Mouse (Mus musculus) v-Abl transformed pro-B cells (cell line): Measurements from ENCODE around the gene U2af2.

ENCODE experiments used
- in situ Hi-C, 2 experiments: fragments of 400-800 bp; cut with MboI; formaldehyde crosslinking; loops; one replicate each; pipeline ENCODE4 v1.15.1; 2025; ENCODE audit not compliant: unreplicated experiment in 2 of 2

U2af2 gene

GRCm38 (mm10) chr7:5033818-5034217 lies 28.1 kb upstream of the U2af2 start, which contains the start of gene 4632433K11Rik:
TSS of gene 4632433K11Rik (plus strand) at chr7:5034118.
- in situ Hi-C loops: loop anchor here in 1 of 2 experiments (10.0 to 25.0 kb wide), 2 partner anchors 1121 to 1747 kb away; partner anchors contain the start of genes Myadm, Prkcg and Zfp787

DNA sequence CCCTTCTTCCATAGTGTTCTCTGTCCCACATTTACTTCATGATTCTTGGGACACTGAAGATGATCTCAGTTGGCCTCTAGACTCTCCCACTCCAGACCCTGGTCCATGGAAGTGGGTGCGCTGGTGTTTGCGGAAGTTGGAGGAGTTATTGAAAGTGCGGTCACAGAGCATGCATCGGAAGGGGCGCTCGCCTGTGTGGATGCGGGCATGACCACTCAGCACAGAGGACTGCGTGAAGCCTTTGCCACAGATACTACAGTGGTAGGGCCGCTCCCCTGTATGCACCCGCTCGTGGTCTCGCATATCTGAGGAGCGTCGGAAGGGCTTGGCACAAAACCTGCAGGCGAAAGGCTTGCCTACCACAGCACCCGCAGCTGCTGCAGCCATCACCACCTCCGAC lies 26.3 kb upstream of the U2af2 start:
- in situ Hi-C loops: loop anchor here in 1 of 2 experiments (10.0 to 25.0 kb wide), 2 partner anchors 1119 to 1748 kb away; partner anchors contain the start of genes Myadm, Prkcg and Zfp787

DNA sequence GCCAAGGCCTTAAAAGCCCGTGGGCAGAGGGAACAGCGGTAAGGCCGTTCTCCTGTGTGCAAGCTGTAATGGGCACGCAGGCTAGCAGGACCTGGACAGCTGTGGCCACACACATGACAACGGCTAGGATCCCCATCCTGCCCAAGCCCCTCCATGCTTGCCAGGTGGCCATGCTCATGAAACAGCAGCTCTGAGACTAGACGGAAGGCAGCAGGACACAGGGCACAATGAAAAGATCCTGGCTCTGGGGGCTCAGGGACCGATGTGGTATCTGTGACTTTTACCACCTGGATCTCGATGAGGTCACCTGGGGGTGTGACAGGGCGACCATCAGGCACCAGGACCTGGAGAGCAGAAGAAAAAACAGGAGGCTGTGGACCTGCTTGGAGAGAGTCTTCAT lies 25.8 kb upstream of the U2af2 start:
- in situ Hi-C loops: loop anchor here in 1 of 2 experiments (10.0 to 25.0 kb wide), 2 partner anchors 1119 to 1749 kb away; partner anchors contain the start of genes Myadm, Prkcg and Zfp787

DNA sequence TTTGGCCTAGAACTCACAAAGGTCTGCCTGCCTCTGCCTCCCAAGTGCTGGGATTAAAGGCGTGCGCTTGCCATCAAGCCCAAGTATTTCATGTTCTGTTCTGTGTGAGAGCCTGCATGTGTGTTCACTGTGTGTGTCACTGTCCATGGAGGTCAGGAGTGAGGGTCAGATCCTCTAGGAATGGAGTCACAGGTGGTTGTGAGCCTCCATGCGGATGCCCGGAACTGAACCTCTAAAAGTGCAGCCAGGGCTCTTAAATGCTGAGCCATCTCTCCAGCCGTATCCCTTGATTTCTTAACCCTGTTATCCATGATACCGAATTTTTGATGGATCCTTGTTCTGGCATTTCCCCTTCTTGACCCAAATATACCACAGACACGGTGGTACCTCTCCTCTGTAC lies 24.9 kb upstream of the U2af2 start:
- in situ Hi-C loops: loop anchor here in 1 of 2 experiments (10.0 to 25.0 kb wide), 2 partner anchors 1118 to 1750 kb away; partner anchors contain the start of genes Myadm, Prkcg and Zfp787

DNA sequence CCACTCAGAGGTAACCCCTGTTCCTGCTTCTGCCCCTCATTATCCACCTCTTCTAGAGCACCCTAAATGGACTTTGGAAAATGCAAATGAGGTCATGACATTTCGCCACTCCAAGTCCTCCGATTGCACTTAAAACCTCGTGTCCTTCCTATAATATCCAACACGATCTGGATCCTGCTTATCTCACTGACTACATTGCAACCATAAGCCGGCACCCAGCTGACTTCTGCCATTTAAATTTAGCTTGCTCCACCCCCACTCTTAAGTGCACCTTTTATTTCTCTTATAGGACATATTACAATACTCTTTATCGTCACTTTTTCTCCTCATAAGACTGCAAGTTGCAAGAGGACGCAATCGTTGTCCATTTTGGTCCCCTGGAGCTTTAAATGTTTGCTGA lies 24.5 kb upstream of the U2af2 start:
- in situ Hi-C loops: loop anchor here in 1 of 2 experiments (10.0 to 25.0 kb wide), 2 partner anchors 1117 to 1750 kb away; partner anchors contain the start of genes Myadm, Prkcg and Zfp787

DNA sequence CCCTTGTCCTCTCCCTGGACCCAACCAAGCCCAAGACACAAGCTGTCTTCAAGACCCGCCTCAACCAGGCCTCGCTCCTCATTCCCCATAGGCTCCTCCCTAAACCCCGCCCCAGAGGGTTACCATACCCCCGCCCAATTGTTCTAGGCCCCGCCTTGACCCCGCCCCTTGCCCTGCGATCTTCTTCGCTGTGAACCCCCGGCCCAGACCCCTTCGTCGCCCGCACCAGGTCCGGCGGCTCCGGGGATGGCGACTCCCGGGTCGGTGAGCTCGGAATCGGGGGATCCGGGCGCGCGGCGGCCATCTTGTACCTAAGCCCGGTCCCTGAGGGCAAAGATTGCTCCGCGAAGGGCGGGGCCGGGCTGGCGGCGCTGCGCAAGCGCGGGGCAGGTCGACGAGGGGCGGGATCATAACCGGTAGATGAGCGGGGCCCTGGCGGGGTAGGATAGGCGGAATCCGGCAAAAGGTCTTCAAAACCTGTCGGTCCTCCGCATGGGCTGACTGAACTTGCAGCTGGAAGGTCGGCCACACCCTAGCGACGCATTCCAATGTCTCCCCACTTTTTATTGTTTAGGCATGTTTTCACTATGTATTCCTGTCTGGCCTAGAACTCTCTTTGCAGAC lies 23.7 kb upstream of the U2af2 start, which contains the start of gene Zfp784:
Gene Zfp784 (minus strand): TSS at position 338 of the 624 bp plus-strand sequence.
- in situ Hi-C loops: loop anchor here in 1 of 2 experiments (10.0 to 25.0 kb wide), 2 partner anchors 1117 to 1751 kb away; partner anchors contain the start of genes Myadm, Prkcg and Zfp787

- in situ Hi-C loops: loop anchor here in 1 of 2 experiments (10.0 to 25.0 kb wide), 2 partner anchors 1116 to 1752 kb away; partner anchors contain the start of genes Myadm, Prkcg and Zfp787
These were observed 23.0 kb upstream of the U2af2 start for GRCm38 (mm10) chr7:5038940-5039339.

DNA sequence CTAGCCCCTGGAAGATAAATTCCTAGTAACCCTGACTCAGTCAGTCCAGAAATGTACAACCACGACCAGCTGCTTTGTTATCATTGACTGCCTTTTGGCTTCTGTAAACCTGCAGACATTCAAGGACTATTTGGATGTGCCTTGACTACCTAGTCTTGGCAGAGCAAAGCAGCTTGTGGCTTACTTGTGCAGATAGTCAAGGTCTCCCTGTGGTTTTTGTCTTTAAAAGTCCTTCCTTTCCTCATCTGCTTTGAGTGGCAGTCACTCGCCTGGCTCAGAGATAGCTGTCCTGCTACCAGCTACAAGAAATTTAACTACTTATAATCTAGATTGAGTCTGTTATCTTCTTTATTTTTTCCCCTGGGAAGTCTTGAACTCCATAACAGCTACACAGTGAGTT lies 17.0 kb upstream of the U2af2 start:
- in situ Hi-C loops: loop anchor here (5.0 to 25.0 kb wide), 3 partner anchors 103 to 1758 kb away; partner anchors contain the start of genes Galp (in 2 of the 2), Myadm (in 1 of the 2) and Prkcg (in 1 of the 2)

DNA sequence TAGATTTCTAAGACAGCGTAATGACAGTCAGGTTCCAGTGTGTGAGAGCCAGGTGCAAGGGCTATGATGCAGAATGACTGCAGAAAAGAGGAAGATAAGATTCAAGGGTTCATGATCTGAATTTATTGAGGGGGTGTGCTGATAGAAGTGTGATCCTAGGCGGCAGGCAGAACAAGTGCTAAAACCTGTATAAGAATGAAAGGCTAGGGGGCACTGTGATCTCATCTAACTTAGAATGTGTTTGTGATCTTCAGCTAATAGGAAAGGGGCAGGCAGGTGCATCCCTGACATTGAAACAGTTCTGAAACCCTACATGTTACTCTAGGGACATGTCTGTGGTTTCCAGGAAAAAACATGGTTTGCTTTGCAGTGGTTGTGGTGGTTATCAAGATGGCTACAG lies 15.8 kb upstream of the U2af2 start:
- in situ Hi-C loops: loop anchor here (5.0 to 25.0 kb wide), 3 partner anchors 104 to 1759 kb away; partner anchors contain the start of genes Galp (in 2 of the 2), Myadm (in 1 of the 2) and Prkcg (in 1 of the 2)

GRCm38 (mm10) chr7:5047313-5047712 lies 14.6 kb upstream of the U2af2 start:
- in situ Hi-C loops: loop anchor here (5.0 to 25.0 kb wide), 3 partner anchors 105 to 1760 kb away; partner anchors contain the start of genes Galp (in 2 of the 2), Myadm (in 1 of the 2) and Prkcg (in 1 of the 2)

DNA sequence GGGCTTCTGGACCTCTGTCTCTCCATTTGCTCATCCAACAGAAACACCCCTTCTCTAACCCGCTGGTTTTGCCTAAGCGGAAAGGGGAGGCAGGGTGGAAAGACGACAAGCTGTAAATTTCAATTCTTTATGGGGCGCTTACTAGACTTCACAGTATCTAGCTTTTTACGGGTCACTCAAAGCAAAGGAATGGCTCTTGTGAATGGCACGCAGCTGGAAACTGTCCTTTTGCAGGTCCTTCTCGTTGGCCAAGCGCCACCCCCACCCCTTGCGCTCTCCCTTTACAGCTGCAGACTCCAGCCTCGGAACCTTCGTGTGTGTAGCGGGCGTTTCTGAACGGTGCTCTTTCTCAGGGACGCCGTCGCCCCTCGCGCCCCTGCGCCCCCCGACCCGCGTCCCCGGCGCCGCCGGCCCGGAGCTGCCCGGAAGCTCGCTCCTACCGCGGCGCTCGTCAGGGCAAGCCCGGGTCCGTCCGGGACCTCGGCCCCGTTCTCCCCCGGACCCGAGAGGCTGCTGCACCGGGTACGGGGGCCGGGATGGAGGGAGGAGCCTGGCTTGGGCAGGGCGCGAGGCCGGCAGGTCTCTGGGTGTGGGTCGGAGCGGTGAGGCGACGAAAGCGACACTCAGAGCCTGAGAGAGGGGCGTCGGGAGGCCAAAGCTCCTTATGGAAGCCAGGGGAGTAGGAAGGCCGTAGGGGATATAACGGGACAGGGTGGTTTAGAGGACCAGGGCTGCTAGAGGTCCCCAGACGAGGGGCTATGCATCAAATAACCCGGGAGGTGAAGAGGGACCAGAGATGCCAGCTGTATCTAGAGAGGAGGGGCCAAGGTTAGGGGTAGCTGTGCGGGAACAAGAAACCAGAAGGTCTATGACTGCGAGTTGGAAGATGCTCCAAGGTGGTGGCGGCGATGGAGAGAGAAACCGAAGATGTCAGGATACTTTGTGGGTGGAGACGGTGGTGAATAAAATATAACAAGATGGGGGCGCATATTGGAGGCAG lies 10.4 kb upstream of the U2af2 start, which contains the start of gene Zfp580:
Gene Zfp580 (plus strand): TSS at position 346 of the 1,000 bp plus-strand sequence.
- in situ Hi-C loops: loop anchor here (10.0 to 25.0 kb wide), 2 partner anchors 389 to 507 kb away; partner anchors contain the start of genes Ppp6r1 (in 1 of the 2) and Syt5 (in 1 of the 2)

GRCm38 (mm10) chr7:5052438-5052837 lies 9.5 kb upstream of the U2af2 start:
- in situ Hi-C loops: loop anchor here (10.0 to 25.0 kb wide), 2 partner anchors 390 to 508 kb away; partner anchors contain the start of genes Ppp6r1 (in 1 of the 2) and Syt5 (in 1 of the 2)

- in situ Hi-C loops: loop anchor here (10.0 to 25.0 kb wide), 2 partner anchors 391 to 508 kb away; partner anchors contain the start of genes Ppp6r1 (in 1 of the 2) and Syt5 (in 1 of the 2)
These were observed 9.0 kb upstream of the U2af2 start for GRCm38 (mm10) chr7:5052931-5053343.

DNA sequence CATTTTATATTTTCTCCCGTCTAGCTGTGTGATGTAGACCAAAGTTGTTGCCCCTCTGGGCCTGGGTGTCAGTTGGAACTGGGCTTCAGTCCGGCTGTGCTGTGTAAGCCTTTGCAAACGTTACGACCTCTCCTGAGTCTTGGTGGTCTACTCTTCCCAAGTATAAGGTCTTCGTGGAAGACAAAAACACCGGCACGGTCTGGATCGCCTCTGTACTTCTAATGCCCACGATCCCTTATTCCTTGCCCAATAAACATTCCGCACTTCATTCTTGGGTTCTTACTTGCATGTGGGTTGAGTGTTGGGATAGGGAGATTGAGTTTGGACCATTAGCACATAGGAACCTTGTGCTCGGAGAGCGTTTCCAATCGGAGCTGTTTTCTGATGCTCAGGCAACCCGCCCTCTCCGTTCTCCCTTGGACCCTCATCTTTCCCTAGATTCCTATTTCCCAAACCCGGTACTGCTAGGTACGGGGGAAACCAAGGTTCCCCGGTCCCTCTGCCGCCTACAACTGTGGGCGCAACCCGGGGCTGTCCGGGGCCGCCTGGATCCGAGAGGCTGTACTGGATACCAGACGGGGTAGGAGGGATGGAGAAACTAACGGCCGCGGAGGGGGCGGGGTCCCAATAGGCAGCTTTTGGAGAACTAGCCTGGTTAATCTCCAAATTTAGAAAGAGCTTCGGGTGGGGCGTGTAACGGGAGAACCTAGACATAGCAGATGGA lies 8.3 kb upstream of the U2af2 start:
- in situ Hi-C loops: loop anchor here (10.0 to 25.0 kb wide), 2 partner anchors 391 to 509 kb away; partner anchors contain the start of genes Ppp6r1 (in 1 of the 2) and Syt5 (in 1 of the 2)

GRCm38 (mm10) chr7:5056651-5057263 lies 5.2 kb upstream of the U2af2 start:
- in situ Hi-C loops: loop anchor here (10.0 to 25.0 kb wide), 2 partner anchors 394 to 512 kb away; partner anchors contain the start of genes Ppp6r1 (in 1 of the 2) and Syt5 (in 1 of the 2)

DNA sequence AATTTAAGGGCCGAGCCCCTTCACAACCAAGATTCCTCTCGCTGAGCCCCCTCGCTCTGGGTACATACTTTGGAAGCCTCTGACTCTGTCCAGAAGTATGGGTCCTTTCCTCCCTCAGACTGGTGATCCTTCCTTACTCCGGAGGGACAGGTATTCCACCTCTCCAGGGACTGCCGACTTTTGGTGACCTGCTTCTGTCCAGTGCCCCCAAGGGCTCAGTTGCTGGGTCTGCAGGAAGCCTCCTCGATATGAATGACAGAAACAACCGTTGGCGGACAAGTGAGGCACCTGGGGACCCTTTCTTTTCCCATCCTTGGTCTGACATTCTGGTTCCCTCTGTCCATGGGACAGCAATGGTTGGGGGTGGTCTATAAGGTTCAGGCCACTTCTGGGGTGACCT lies 4.6 kb upstream of the U2af2 start:
- in situ Hi-C loops: loop anchor here (10.0 to 25.0 kb wide), 2 partner anchors 395 to 513 kb away; partner anchors contain the start of genes Ppp6r1 (in 1 of the 2) and Syt5 (in 1 of the 2)

DNA sequence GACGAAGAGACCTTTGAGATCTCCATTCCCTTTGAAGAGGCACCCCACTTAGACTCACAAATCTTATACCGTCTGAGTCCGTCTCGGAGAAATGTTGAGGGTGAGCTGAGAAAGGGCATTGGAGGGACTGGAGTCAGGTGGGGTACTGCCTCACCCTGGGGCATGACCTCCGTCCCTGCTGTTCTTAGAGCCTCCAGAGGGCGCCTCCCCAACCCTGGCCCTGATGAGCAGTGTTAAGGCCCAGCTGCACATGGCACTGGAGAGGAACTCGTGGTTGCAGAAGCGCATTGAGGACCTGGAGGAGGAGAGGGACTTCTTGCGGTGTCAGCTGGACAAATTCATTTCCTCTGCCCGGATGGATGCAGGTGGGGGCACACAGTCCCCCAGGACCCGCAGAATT lies 4.1 kb upstream of the U2af2 start:
- in situ Hi-C loops: loop anchor here (10.0 to 25.0 kb wide), 2 partner anchors 396 to 513 kb away; partner anchors contain the start of genes Ppp6r1 (in 1 of the 2) and Syt5 (in 1 of the 2)

GRCm38 (mm10) chr7:5058631-5059030 lies 3.3 kb upstream of the U2af2 start:
- in situ Hi-C loops: loop anchor here (10.0 to 25.0 kb wide), 2 partner anchors 396 to 514 kb away; partner anchors contain the start of genes Ppp6r1 (in 1 of the 2) and Syt5 (in 1 of the 2)
